Mouse (Mus musculus) stomach, embryonic 14.5 days (tissue): ENCODE data around the gene Hey2. TPM values are rescaled to one million over a fixed set of nuclear protein-coding genes. Genes with fewer than 3 reads are reported as not detected.

Experiments
- polyA plus RNA-seq: library from polyadenylated mRNA; unstranded; fragments of >200 nt; fragmentation: Nextera tagmentation; extraction: Ambion mirVana; gene quantifications from 2 replicates; pipeline ENCODE4 v1.2.1, GENCODE M21; 2014

Hey2 gene
- polyA plus RNA-seq, 1 experiment from 2014 or later, result 5.5 TPM

Other genes starting within 250 kb of the Hey2 start
- gene Trmt11, start 242.1 kb downstream of the Hey2 start, polyA plus RNA-seq, result 33.4 and 33.7 TPM in 2 replicates
- 25.4 and 26.9 TPM in 2 replicates for gene Hint3, start 213.2 kb downstream of the Hey2 start, polyA plus RNA-seq
- gene Ncoa7, start 39.5 kb downstream of the Hey2 start, polyA plus RNA-seq, result 12.1 and 14.4 TPM in 2 replicates